Mouse (Mus musculus): ENCODE results near the gene Tsacc.
"Not testable (repeated sequence)": the region's sequence is repeated elsewhere in the genome, so short reads cannot be mapped to it uniquely, and the experiment has no call there.

- TF ChIP-seq CTCF (IDR thresholded peaks at IDR 0.05; ENCODE audit: low read depth, low read length); POLR2A (IDR thresholded peaks at IDR 0.05; ENCODE audit: borderline replicate concordance, low read depth, low read length): not testable (repeated sequence)
Observed at GRCm38 (mm10) chr3:88285565-88285895, 11.3 kb downstream of the Tsacc start.
